In genomic region chr8:95352871-95353866, GRCm38 (mm10) we compare ENCODE assay signal across 8 mouse cellular contexts. TPM values are rescaled to one million over a fixed set of nuclear protein-coding genes. Genes with fewer than 3 reads are reported as not detected.
A peak's percentile ranks its signal among the peaks of the same experiment; 100 is the strongest.
DNase-seq lines count a peak whose midpoint lies in the region; ATAC-seq and TF ChIP-seq lines count a peak whose summit lies in the region.

No protein-coding gene starts in this region.

- no peaks in the 10 kb centered on the region for H3K36me3 ChIP-seq in intestine, embryonic 15.5 days
- H3K36me3 ChIP-seq in lung, embryonic 15.5 days = no peaks in the 10 kb centered on the region

- H3K4me3 ChIP-seq in gastrocnemius, adult 2 months = peak overlapping the region; percentile 78
- peak overlapping the region; percentile 59 for H3K4me3 ChIP-seq in intestine, embryonic 15.5 days (replicated peaks)
- H3K4me3 ChIP-seq in lung, embryonic 15.5 days = peak overlapping the region; percentile 66

- WGBS in intestine, embryonic 15.5 days = 2% methylated on average over 62 of the region's 62 CpGs
- WGBS in lung, embryonic 15.5 days = 2% methylated on average over 60 of the region's 62 CpGs

- H3K4me1 ChIP-seq in intestine, embryonic 15.5 days (replicated peaks) = peaks cover 36% of the 10 kb centered on the region
- H3K4me1 ChIP-seq in lung, embryonic 15.5 days = peaks cover 47% of the 10 kb centered on the region

- H3K9ac ChIP-seq in intestine, embryonic 15.5 days = peak overlapping the region; percentile 80
- peak overlapping the region; percentile 65 for H3K9ac ChIP-seq in lung, embryonic 15.5 days

- TF ChIP-seq CTCF in gastrocnemius, adult 2 months (IDR thresholded peaks at IDR 0.05) = peak; percentile 6; the same call in 1 of the 2 replicates

- no peaks in the 10 kb centered on the region for H3K9me3 ChIP-seq in intestine, embryonic 15.5 days
- no peaks in the 10 kb centered on the region for H3K9me3 ChIP-seq in lung, embryonic 15.5 days

- peak overlapping the region; percentile 95 for H3K4me2 ChIP-seq in intestine, embryonic 15.5 days (replicated peaks)
- H3K4me2 ChIP-seq in lung, embryonic 15.5 days = peak overlapping the region; percentile 73

- peak; percentile 57 for ATAC-seq in intestine, embryonic 15.5 days
- peak; percentile 52 for ATAC-seq in lung, embryonic 15.5 days (ENCODE audit: borderline replicate concordance, extremely low read depth, low FRiP score, low TSS enrichment)

- no peaks in the 10 kb centered on the region for H3K27me3 ChIP-seq in intestine, embryonic 15.5 days (replicated peaks)
- peaks cover 9% of the 10 kb centered on the region; the same call in 1 of the 2 replicates for H3K27me3 ChIP-seq in lung, embryonic 15.5 days

- intact Hi-C loops in gastrocnemius, adult 2 months (cut with DNase I) = no loop called here

- peak; percentile 62 to 64 for DNase-seq in right cerebral cortex, postnatal 10 days (ENCODE audit: low spot score in 2 of 2)
- no peak for DNase-seq in right cerebral cortex, adult 18-20 months
- DNase-seq in cerebellum, adult 8-10 months = peak; percentile 15
- DNase-seq in gastrocnemius, adult 2 months = peak; percentile 65
- DNase-seq in retina, postnatal 1 day = peak; percentile 85
- DNase-seq in spleen, adult 18-20 months = no peak

- H3K27ac ChIP-seq in gastrocnemius, adult 2 months = peak overlapping the region; percentile 94
- H3K27ac ChIP-seq in intestine, embryonic 15.5 days = peak overlapping the region; percentile 70
- H3K27ac ChIP-seq in lung, embryonic 15.5 days = peak overlapping the region; percentile 78

RNA-seq across cellular contexts. Expression of gene Mmp15, which starts 1.1 kb away (rescaled TPM):
- 10 to 100 TPM; 13.8 to 17.0 TPM for total RNA-seq in gastrocnemius, adult 2 months (2021)
- 13.8 and 14.8 TPM in 2 replicates for polyA plus RNA-seq in intestine, embryonic 15.5 days (2015; fragmentation: Nextera tagmentation; extraction: Ambion mirVana)
- 18.1 and 20.4 TPM in 2 replicates for polyA plus RNA-seq in lung, embryonic 15.5 days (2015; fragmentation: Nextera tagmentation; extraction: Ambion mirVana)

RNA-seq across cellular contexts. Expression of gene Usb1, which starts 21.1 kb away (rescaled TPM):
- 1 to 10 TPM; 5.8 to 7.1 TPM for total RNA-seq in gastrocnemius, adult 2 months (2021)
- polyA plus RNA-seq in intestine, embryonic 15.5 days (2015; fragmentation: Nextera tagmentation; extraction: Ambion mirVana) = 40.1 and 41.2 TPM in 2 replicates
- 39.6 and 40.4 TPM in 2 replicates for polyA plus RNA-seq in lung, embryonic 15.5 days (2015; fragmentation: Nextera tagmentation; extraction: Ambion mirVana)

RNA-seq across cellular contexts. Expression of gene Zfp319, which starts 21.4 kb away (rescaled TPM):
- total RNA-seq in gastrocnemius, adult 2 months (2021) = 1 to 10 TPM; 3.3 to 4.4 TPM
- 5.7 and 5.9 TPM in 2 replicates for polyA plus RNA-seq in intestine, embryonic 15.5 days (2015; fragmentation: Nextera tagmentation; extraction: Ambion mirVana)
- polyA plus RNA-seq in lung, embryonic 15.5 days (2015; fragmentation: Nextera tagmentation; extraction: Ambion mirVana) = 8.2 and 9.4 TPM in 2 replicates

RNA-seq across cellular contexts. Expression of gene Tepp, which starts 42.8 kb away (rescaled TPM):
- total RNA-seq in gastrocnemius, adult 2 months (2021) = not detected
- 0.37 TPM in 1 of 2 replicates, not detected in the other for polyA plus RNA-seq in intestine, embryonic 15.5 days (2015; fragmentation: Nextera tagmentation; extraction: Ambion mirVana)
- polyA plus RNA-seq in lung, embryonic 15.5 days (2015; fragmentation: Nextera tagmentation; extraction: Ambion mirVana) = 0.63 and 0.64 TPM in 2 replicates

RNA-seq across cellular contexts. Expression of gene Cngb1, which starts 46.8 kb away (rescaled TPM):
- total RNA-seq in gastrocnemius, adult 2 months (2021) = under 1 TPM; 0.08 to 0.66 TPM
- 0.73 and 0.94 TPM in 2 replicates for polyA plus RNA-seq in intestine, embryonic 15.5 days (2015; fragmentation: Nextera tagmentation; extraction: Ambion mirVana)
- polyA plus RNA-seq in lung, embryonic 15.5 days (2015; fragmentation: Nextera tagmentation; extraction: Ambion mirVana) = 0.25 and 0.99 TPM in 2 replicates

Comparison
In these comparisons a context has a peak if more than half of its experiments do, and no peak if none do; other contexts are left out.
1. DNase-seq: peak in right cerebral cortex, postnatal 10 days (2 of 2), cerebellum, adult 8-10 months (single experiment), gastrocnemius, adult 2 months (single experiment) and retina, postnatal 1 day (single experiment); none in right cerebral cortex, adult 18-20 months (single experiment) and spleen, adult 18-20 months (0 of 2).
2. Peak in every context shown above with its lines, with median percentiles within 50 percentile points of each other: H3K27ac ChIP-seq and H3K4me3 ChIP-seq.